Mouse (Mus musculus): ENCODE results near the gene Npff. TPM values are rescaled to one million over a fixed set of nuclear protein-coding genes. Genes with fewer than 3 reads are reported as not detected.

The Npff gene
- 1.8 and 1.9 TPM in 2 replicates for polyA plus RNA-seq (2015; fragmentation: Nextera tagmentation; extraction: Ambion mirVana)

- Histone ChIP-seq H3K4me2 (ENCODE audit: low read depth, low read length) (no peak within 1 kb of the TSS), H3K27me3 (replicated peaks; ENCODE audit: control insufficient read depth, insufficient read depth, low read length) (no peaks in the 10 kb centered on the region), H3K36me3 (ENCODE audit: control insufficient read depth, insufficient read depth, low read length) (peaks cover 16% of the 10 kb centered on the region), H3K9me3 (ENCODE audit: control insufficient read depth, low read length) (no peaks in the 10 kb centered on the region), H3K9ac (ENCODE audit: low read depth, low read length) (no peak within 1 kb of the TSS), H3K4me3 (ENCODE audit: low read length) (no peak within 1 kb of the TSS), H3K4me1 (ENCODE audit: control insufficient read depth, insufficient read depth, low read length) (peaks cover 7% of the 10 kb centered on the region), H3K27ac (ENCODE audit: low read length) (no peak within 1 kb of the TSS)
- WGBS: 10% methylated on average over 3 of the region's 3 CpGs
- no peak for ATAC-seq
These were observed at the start of gene Npff for GRCm38 (mm10) chr15:102524892-102525485. Npff (minus strand) TSS chr15:102524942.

- Histone ChIP-seq H3K27me3 (replicated peaks; ENCODE audit: control insufficient read depth, insufficient read depth, low read length) (no peaks in the 10 kb centered on the region), H3K4me2 (ENCODE audit: low read depth, low read length) (no peak overlapping the region), H3K4me1 (ENCODE audit: control insufficient read depth, insufficient read depth, low read length) (no peaks in the 10 kb centered on the region), H3K9me3 (ENCODE audit: control insufficient read depth, low read length) (no peaks in the 10 kb centered on the region), H3K9ac (ENCODE audit: low read depth, low read length) (no peak overlapping the region), H3K27ac (ENCODE audit: low read length) (no peak overlapping the region), H3K4me3 (ENCODE audit: low read length) (no peak overlapping the region), H3K36me3 (ENCODE audit: control insufficient read depth, insufficient read depth, low read length) (no peaks in the 10 kb centered on the region)
- WGBS: 67% methylated on average over 3 of the region's 3 CpGs
- no peak for ATAC-seq
These were observed 47.3 kb upstream of the Npff start for GRCm38 (mm10) chr15:102572081-102572480.

- Histone ChIP-seq H3K9me3 (ENCODE audit: control insufficient read depth, low read length) (no peaks in the 10 kb centered on the region), H3K4me3 (ENCODE audit: low read length) (no peak overlapping the region), H3K27me3 (replicated peaks; ENCODE audit: control insufficient read depth, insufficient read depth, low read length) (no peaks in the 10 kb centered on the region), H3K27ac (ENCODE audit: low read length) (no peak overlapping the region), H3K4me2 (ENCODE audit: low read depth, low read length) (no peak overlapping the region), H3K36me3 (ENCODE audit: control insufficient read depth, insufficient read depth, low read length) (no peaks in the 10 kb centered on the region), H3K4me1 (ENCODE audit: control insufficient read depth, insufficient read depth, low read length) (no peaks in the 10 kb centered on the region), H3K9ac (ENCODE audit: low read depth, low read length) (no peak overlapping the region)
- 83% methylated on average over 2 of the region's 2 CpGs for WGBS
- ATAC-seq: no peak
These were observed 43.1 kb upstream of the Npff start for GRCm38 (mm10) chr15:102567849-102568248.

GRCm38 (mm10) chr15:102563681-102564080, 38.9 kb upstream of the Npff start:
- 80% methylated on average over 5 of the region's 5 CpGs for WGBS
- H3K4me1 ChIP-seq (ENCODE audit: control insufficient read depth, insufficient read depth, low read length): no peaks in the 10 kb centered on the region

GRCm38 (mm10) chr15:102563061-102563460, 38.3 kb upstream of the Npff start:
- Histone ChIP-seq H3K4me1 (ENCODE audit: control insufficient read depth, insufficient read depth, low read length) (no peaks in the 10 kb centered on the region), H3K27ac (ENCODE audit: low read length) (no peak overlapping the region), H3K27me3 (replicated peaks; ENCODE audit: control insufficient read depth, insufficient read depth, low read length) (no peaks in the 10 kb centered on the region), H3K9me3 (ENCODE audit: control insufficient read depth, low read length) (no peaks in the 10 kb centered on the region), H3K36me3 (ENCODE audit: control insufficient read depth, insufficient read depth, low read length) (0 out of 2 replicates have a peak, but pooled peaks cover 4% of the 10 kb centered on the region), H3K4me3 (ENCODE audit: low read length) (no peak overlapping the region), H3K4me2 (ENCODE audit: low read depth, low read length) (no peak overlapping the region), H3K9ac (ENCODE audit: low read depth, low read length) (no peak overlapping the region)
- ATAC-seq: no peak
- 69% methylated on average over 3 of the region's 3 CpGs for WGBS

More at GRCm38 (mm10) chr15:102563681-102564080, 38.9 kb upstream of the Npff start:
- H3K27ac ChIP-seq (ENCODE audit: low read length): no peak overlapping the region
- no peaks in the 10 kb centered on the region for H3K9me3 ChIP-seq (ENCODE audit: control insufficient read depth, low read length)
- no peaks in the 10 kb centered on the region for H3K27me3 ChIP-seq (replicated peaks; ENCODE audit: control insufficient read depth, insufficient read depth, low read length)
- no peak overlapping the region for H3K9ac ChIP-seq (ENCODE audit: low read depth, low read length)
- no peak overlapping the region for H3K4me3 ChIP-seq (ENCODE audit: low read length)
- H3K4me2 ChIP-seq (ENCODE audit: low read depth, low read length): no peak overlapping the region
- ATAC-seq: no peak
- H3K36me3 ChIP-seq (ENCODE audit: control insufficient read depth, insufficient read depth, low read length): 0 out of 2 replicates have a peak, but pooled peaks cover 4% of the 10 kb centered on the region

- ATAC-seq: no peak
- Histone ChIP-seq H3K9ac (ENCODE audit: low read depth, low read length) (no peak overlapping the region), H3K27ac (ENCODE audit: low read length) (no peak overlapping the region), H3K4me1 (ENCODE audit: control insufficient read depth, insufficient read depth, low read length) (no peaks in the 10 kb centered on the region), H3K4me2 (ENCODE audit: low read depth, low read length) (no peak overlapping the region), H3K9me3 (ENCODE audit: control insufficient read depth, low read length) (no peaks in the 10 kb centered on the region), H3K36me3 (ENCODE audit: control insufficient read depth, insufficient read depth, low read length) (0 out of 2 replicates have a peak, but pooled peaks cover 4% of the 10 kb centered on the region), H3K27me3 (replicated peaks; ENCODE audit: control insufficient read depth, insufficient read depth, low read length) (no peaks in the 10 kb centered on the region), H3K4me3 (ENCODE audit: low read length) (no peak overlapping the region)
- 82% methylated on average over 1 of the region's 1 CpGs for WGBS
These were observed 37.7 kb upstream of the Npff start for GRCm38 (mm10) chr15:102562491-102562890.

- ATAC-seq: no peak
- H3K4me3 ChIP-seq (ENCODE audit: low read length): no peak overlapping the region
- no peak overlapping the region for H3K4me2 ChIP-seq (ENCODE audit: low read depth, low read length)
- no peak overlapping the region for H3K9ac ChIP-seq (ENCODE audit: low read depth, low read length)
- H3K27me3 ChIP-seq (replicated peaks; ENCODE audit: control insufficient read depth, insufficient read depth, low read length): no peaks in the 10 kb centered on the region
- no peak overlapping the region for H3K27ac ChIP-seq (ENCODE audit: low read length)
- H3K36me3 ChIP-seq (ENCODE audit: control insufficient read depth, insufficient read depth, low read length): peaks cover 9% of the 10 kb centered on the region
- no peaks in the 10 kb centered on the region for H3K9me3 ChIP-seq (ENCODE audit: control insufficient read depth, low read length)
- H3K4me1 ChIP-seq (ENCODE audit: control insufficient read depth, insufficient read depth, low read length): no peaks in the 10 kb centered on the region
These were observed 32.8 kb upstream of the Npff start for GRCm38 (mm10) chr15:102557580-102557979.

GRCm38 (mm10) chr15:102555581-102555980, 30.8 kb upstream of the Npff start:
- H3K36me3 ChIP-seq (ENCODE audit: control insufficient read depth, insufficient read depth, low read length): peaks cover 9% of the 10 kb centered on the region

GRCm38 (mm10) chr15:102552599-102552998, 27.9 kb upstream of the Npff start:
- Histone ChIP-seq H3K27me3 (replicated peaks; ENCODE audit: control insufficient read depth, insufficient read depth, low read length) (no peaks in the 10 kb centered on the region), H3K9ac (ENCODE audit: low read depth, low read length) (no peak overlapping the region), H3K4me3 (ENCODE audit: low read length) (no peak overlapping the region), H3K4me2 (ENCODE audit: low read depth, low read length) (no peak overlapping the region), H3K4me1 (ENCODE audit: control insufficient read depth, insufficient read depth, low read length) (no peaks in the 10 kb centered on the region), H3K27ac (ENCODE audit: low read length) (no peak overlapping the region), H3K9me3 (ENCODE audit: control insufficient read depth, low read length) (no peaks in the 10 kb centered on the region), H3K36me3 (ENCODE audit: control insufficient read depth, insufficient read depth, low read length) (peaks cover 6% of the 10 kb centered on the region)
- 95% methylated on average over 5 of the region's 5 CpGs for WGBS
- ATAC-seq: no peak

More at GRCm38 (mm10) chr15:102555581-102555980, 30.8 kb upstream of the Npff start:
- H3K9me3 ChIP-seq (ENCODE audit: control insufficient read depth, low read length): no peaks in the 10 kb centered on the region
- ATAC-seq: no peak
- no peak overlapping the region for H3K9ac ChIP-seq (ENCODE audit: low read depth, low read length)
- no peaks in the 10 kb centered on the region for H3K4me1 ChIP-seq (ENCODE audit: control insufficient read depth, insufficient read depth, low read length)
- no peak overlapping the region for H3K4me3 ChIP-seq (ENCODE audit: low read length)
- WGBS: 94% methylated on average over 1 of the region's 1 CpGs
- no peak overlapping the region for H3K4me2 ChIP-seq (ENCODE audit: low read depth, low read length)
- H3K27ac ChIP-seq (ENCODE audit: low read length): no peak overlapping the region
- H3K27me3 ChIP-seq (replicated peaks; ENCODE audit: control insufficient read depth, insufficient read depth, low read length): no peaks in the 10 kb centered on the region

- Histone ChIP-seq H3K4me1 (ENCODE audit: control insufficient read depth, insufficient read depth, low read length) (no peaks in the 10 kb centered on the region), H3K27me3 (replicated peaks; ENCODE audit: control insufficient read depth, insufficient read depth, low read length) (no peaks in the 10 kb centered on the region), H3K4me3 (ENCODE audit: low read length) (no peak overlapping the region), H3K9ac (ENCODE audit: low read depth, low read length) (no peak overlapping the region), H3K9me3 (ENCODE audit: control insufficient read depth, low read length) (no peaks in the 10 kb centered on the region), H3K27ac (ENCODE audit: low read length) (no peak overlapping the region), H3K4me2 (ENCODE audit: low read depth, low read length) (no peak overlapping the region), H3K36me3 (ENCODE audit: control insufficient read depth, insufficient read depth, low read length) (peaks cover 21% of the 10 kb centered on the region)
- WGBS: 95% methylated on average over 3 of the region's 3 CpGs
- ATAC-seq: no peak
These were observed 22.7 kb upstream of the Npff start for GRCm38 (mm10) chr15:102547478-102547877.
